Mouse (Mus musculus) bone marrow, adult 2 months (tissue): ENCODE data around the gene Hnrnpd.

Source experiments
- CTCF ChIP-seq: fragments of 200-500 bp; IDR thresholded peaks from 2 replicates; pipeline ENCODE4 v1.5.1; 2011; ENCODE audit warnings: low read length, control low read depth; ENCODE audit not compliant: control insufficient read depth, insufficient read depth
- POLR2A ChIP-seq: fragments of 200-500 bp; IDR thresholded peaks from 2 replicates; pipeline ENCODE4 v1.6.1; 2011; ENCODE audit warnings: low read depth, mild to moderate bottlenecking, control low read depth, low read length, borderline replicate concordance; ENCODE audit not compliant: control insufficient read depth

- no peak for TF ChIP-seq POLR2A
- TF ChIP-seq CTCF = no peak
Observed at GRCm38 (mm10) chr5:100024403-100024802, 45.7 kb upstream of the Hnrnpd start.
